Mouse (Mus musculus): ENCODE data around the gene Git2.

Gene Git2

DNA sequence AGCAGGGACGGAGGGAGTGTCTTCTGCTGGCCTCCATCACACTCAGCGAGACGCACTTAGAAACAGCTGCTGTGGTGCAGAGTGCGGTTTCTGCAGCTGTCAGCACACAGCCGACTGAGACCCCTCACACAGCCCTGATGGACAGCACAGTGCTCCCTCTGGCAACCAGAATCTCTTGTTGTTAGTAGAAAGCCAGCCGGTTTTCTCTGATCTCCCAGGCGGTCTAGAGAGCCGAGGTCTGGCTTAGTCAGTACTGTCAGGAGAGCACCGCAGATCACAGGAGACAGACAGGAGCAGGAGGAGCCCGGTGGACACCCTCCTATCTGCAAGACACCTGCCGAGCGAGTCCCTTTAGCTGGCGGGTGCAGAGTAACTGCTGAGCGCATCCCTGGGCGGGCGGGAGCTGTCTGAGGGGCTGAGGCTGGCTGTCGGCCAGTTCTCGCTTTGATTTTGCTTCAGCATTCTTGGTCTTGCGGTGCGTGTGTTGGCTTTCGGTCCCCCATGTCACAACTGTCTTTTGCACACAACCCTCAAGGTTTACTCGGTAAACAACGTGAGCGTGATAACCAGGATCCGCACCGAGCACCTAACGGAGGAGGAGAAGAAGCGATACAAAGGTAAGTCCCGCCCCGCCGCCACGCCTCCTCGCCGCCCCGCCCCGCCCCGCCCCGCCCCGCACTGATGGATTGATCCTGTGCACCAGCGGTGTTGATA is 21.1 kb upstream of the Git2 start:
- in situ Hi-C loops (cut with MboI, MseI): no loop called here

DNA sequence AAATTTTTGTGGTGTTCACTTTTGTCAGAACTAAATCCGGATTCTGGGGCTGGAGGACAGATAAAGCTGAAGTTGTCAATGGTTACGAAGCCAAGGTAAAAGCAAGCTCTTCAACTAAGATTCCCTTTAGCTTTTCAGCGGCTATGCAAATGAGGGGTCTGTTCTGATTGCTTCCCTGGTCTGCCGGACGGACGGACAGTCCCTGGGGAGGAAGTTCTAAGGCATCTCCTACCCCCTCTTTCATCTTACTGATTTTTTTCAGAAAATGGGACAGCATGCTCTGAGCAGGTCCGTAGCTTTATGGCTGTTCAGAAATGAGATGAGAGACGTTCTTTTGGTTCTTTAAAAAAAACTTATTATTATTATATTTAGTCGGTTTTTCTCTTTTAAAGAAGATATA is 20.3 kb upstream of the Git2 start:
- in situ Hi-C loops (cut with MboI, MseI): no loop called here

GRCm38 (mm10) chr5:114795231-114795630 is 19.9 kb upstream of the Git2 start:
- in situ Hi-C loops (cut with MboI, MseI): no loop called here

- in situ Hi-C loops (cut with MboI, MseI): no loop called here
Measured at GRCm38 (mm10) chr5:114794609-114795008, 19.3 kb upstream of the Git2 start.

DNA sequence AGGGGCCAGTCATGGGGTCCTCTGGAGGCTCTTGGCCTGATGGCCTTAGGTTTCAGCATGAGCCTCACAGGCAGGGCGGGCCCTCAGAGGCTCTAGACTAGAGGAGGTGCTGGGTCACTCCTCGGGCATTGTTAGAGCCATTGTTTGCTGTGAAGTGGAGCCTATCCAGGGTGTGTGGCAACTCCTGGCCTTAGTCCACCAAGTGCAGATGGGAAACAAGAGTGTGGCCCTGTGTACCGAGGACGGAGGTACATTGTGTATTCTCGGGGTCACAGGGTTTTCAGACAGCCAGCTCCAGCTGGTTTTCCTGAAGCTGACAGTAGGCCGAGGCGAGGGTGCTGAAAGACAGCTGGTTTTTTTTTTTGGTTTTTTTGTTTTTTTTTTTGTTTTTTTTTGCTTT is 18.0 kb upstream of the Git2 start:
- in situ Hi-C loops (cut with MboI, MseI): no loop called here

- in situ Hi-C loops (cut with MboI, MseI): no loop called here
Measured at GRCm38 (mm10) chr5:114785196-114785595, 9.9 kb upstream of the Git2 start.

DNA sequence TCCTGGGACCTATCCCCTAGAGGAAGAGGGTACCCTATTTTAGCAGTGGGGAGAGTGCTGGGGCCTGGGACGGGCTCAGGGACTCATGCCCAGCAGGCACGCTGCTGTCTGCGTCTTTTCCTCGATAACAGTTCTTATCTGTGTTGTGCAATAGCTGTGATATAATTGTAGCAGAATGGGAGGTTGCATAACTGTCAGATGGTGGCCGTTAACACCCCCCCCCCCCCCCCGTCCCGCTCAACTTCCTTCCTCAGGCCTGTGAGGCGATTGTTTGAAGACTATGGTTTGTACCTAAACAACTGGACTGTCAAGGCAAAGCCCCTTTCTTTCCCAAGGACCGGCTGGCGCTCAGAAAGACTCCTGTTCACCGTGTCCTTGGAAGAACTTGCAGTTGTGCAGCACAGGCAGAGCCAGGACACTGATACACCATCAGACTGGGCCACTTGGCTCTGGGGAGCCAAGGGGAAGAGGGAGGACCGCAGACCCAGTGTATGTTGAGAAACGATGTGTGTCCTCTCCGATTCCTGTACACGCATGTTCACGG is 9.4 kb upstream of the Git2 start:
- in situ Hi-C loops (cut with MboI, MseI): no loop called here

DNA sequence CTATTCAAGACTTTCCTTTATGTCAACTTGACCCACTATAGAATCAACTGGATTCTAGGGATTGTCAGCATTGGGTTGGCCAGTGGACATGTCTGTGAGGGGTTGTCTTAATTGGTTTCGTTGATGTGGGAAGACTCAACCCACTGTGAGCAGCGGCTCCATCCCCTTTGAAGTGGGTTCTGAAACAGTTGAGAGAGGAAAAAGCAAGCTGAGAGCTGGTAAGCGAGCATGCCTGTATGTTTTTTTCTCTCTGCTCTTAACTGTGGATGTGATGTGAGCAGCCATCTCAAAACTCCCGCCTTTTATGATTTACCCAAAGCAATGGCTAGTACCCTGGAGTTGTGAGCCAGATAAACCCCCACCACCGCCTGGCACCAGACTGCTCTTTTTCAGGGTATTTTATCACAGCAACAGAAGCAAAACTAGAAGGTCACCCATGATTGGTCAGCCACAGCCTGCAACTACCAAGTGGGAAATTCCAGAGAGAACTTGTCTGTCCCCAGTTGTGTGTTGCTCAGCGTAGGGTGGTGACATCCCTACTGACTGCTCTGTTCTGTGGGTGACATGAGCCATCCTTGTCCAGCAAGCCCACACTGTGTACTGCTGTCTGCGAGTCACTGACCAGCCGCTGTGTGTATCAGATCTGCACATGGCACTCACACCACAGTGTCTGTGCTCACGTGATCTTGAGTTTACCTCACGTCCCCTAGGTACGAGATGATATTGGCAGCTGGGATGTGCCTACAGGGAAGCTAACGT is 8.3 kb upstream of the Git2 start:
- in situ Hi-C loops (cut with MboI, MseI): no loop called here

DNA sequence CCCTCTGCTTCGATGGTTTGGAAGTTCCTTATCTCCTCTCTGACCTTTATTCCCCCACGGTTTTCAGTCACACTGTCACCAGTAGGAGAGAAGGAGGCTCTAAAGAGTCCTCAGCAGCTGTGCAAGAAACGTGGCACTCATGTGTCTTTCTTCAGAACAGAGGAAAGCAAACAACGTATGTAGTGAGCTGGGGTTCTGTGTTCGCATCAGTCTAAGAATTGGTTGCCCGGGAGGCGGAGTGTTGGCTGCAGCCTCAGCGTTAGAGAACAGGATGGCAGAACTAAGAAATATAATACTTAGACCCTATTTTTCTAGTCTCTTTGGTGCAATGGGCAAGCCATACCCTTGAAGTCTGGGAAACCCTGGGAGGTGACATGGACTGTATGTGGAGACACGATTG is 7.7 kb upstream of the Git2 start:
- in situ Hi-C loops (cut with MboI, MseI): no loop called here

GRCm38 (mm10) chr5:114780912-114781311 is 5.6 kb upstream of the Git2 start:
- in situ Hi-C loops (cut with MboI, MseI): no loop called here

DNA sequence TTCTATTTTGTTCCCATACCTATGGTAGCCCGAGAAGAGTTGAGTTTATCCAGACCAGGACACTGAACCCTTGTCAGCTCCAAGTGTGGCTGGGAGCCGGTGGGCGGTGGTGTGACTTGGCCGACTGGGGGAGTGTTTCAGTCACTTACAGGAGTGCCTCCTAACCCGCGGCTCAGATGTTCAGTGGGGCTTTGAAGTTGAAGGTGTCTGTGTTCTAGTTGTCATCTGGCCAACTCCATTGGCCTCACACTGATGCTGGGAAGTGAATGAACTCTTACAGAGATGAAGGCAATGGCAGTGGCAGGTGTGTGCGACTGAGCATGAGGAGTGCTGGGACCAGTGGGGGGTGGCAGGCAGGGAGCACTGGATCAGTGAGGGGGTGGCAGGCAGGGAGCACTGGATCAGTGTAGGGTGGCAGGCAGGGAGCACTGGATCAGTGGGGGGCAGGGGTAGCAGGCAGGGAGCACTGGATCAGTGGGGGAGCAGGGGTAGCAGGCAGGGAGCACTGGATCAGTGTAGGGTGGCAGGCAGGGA is 4.7 kb upstream of the Git2 start:
- in situ Hi-C loops (cut with MboI, MseI): no loop called here

DNA sequence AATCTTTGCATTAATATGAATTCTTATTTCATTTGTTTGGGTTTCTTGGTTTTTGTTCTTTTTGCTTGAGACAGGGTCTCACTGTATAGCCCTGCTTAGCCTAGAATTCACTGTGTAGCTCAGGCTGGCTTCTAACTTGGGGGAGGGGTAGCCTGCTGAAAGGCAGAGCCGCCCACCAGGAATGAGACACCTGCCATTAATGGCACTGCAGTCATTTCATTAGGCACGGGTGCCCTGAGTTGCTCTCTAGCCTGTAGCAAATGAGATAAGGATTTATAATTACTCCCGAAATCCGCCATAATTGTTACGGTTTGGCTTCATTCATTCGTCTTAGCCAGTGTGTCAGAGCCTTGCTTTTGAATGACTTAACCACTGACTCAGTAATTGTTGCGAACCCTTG is 857 bp upstream of the Git2 start:
- in situ Hi-C loops (cut with MboI, MseI): no loop called here

DNA sequence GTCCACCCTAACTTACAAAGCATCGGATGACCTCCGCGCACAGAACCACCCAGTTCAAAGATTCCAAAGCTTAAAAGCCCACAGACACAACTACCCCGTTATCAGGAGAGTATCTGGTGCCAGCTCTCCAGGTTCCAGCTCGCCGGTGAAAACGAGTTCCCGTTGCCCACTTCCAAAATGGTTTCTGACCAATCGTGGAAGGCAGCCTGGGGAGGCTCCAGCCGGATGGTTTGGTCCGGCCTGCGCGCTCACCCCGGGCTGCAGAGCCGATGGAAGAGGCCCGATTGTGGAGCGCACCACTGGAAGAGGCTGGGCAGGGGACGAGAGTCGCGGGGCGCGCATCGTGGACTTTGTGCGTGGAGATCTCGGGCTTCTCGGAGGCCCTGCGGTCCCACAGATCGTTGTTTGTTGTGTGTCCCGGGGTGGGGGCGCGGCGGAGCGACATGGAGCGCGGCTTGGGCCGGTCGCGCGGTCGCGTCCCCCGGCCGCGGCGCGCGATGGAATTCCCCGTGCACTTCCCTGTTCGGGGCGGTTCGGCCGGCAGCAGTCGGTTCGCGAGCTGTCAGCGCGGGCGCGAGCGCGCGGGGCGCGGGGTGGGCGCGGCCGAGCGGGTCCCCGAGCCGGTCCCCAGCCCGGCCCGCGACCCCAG is 790 bp downstream of the Git2 start, which contains the start of gene Ankrd13a:
Gene Ankrd13a (plus strand): TSS at position 275 of the 649 bp plus-strand sequence.
- in situ Hi-C loops (cut with MboI, MseI): no loop called here

DNA sequence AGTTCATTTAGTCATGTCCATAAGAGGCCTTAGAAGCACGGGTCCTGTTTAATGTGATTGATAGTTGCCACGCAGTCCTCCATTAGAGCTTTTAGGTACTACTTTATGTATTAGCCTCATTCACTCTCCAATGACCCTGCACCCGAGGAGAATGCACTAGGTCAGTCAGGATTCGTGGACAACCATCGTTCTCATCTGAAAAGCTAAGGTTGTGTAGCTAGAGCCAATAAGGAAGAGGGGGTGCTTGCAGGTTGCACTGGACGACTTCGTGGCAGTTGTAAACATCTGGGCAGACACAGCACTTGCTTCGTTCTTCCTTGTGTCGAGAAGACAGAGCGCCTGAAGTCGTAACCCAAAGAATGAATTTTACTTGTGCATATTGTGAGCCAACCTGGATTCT is 1.5 kb downstream of the Git2 start:
- in situ Hi-C loops (cut with MboI, MseI): no loop called here

- in situ Hi-C loops (cut with MboI, MseI): no loop called here
Measured at GRCm38 (mm10) chr5:114773211-114773710, 2.1 kb downstream of the Git2 start.

GRCm38 (mm10) chr5:114772456-114773203 is 2.7 kb downstream of the Git2 start:
- in situ Hi-C loops (cut with MboI, MseI): no loop called here

- in situ Hi-C loops (cut with MboI, MseI): no loop called here
Measured at GRCm38 (mm10) chr5:114771796-114772195, 3.5 kb downstream of the Git2 start.

DNA sequence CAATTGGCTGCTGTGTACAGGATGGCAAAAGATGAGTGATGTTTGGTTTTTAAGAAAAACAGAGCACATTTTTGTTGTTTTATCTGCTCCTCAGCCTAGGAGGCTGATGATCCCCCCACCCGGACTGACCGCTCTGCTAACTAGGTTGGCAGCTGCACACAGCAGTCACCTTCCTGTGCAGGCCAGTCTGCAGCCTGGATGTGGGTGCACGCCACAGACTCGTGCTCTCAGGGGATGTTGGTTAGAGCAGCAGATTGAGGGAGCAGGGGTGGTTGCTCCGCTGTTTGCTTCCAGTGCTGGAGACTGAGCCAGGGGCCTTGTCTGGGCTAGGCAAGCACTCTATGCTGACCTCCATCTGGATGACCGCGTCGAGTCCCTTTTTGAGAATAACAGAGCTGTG is 5.5 kb downstream of the Git2 start:
- in situ Hi-C loops (cut with MboI, MseI): no loop called here

GRCm38 (mm10) chr5:114767185-114767584 is 8.1 kb downstream of the Git2 start:
- in situ Hi-C loops (cut with MboI, MseI): no loop called here

DNA sequence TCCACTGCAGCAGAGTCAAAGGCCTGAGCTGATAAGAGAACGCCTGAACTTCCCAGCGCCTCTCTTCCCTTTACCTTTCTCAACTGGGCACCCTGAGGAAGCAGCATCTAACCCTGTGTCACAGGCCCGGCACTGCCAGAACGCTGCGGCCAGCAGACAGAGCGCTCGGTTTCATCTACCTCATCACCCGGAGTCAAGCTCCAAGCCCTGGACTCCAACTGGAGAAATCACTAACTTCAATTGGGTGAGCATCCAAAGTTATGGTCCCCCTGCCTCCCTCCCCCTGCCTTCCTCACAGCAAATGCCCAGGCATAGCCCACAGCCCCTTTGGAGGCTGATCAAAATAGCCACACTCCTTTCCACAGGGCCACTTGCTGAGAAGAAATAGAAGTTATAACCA is 8.6 kb downstream of the Git2 start:
- in situ Hi-C loops (cut with MboI, MseI): no loop called here
